Mouse (Mus musculus): ENCODE data around the gene Gm29666. TPM values are rescaled to one million over a fixed set of nuclear protein-coding genes. Genes with fewer than 3 reads are reported as not detected.

Gm29666 gene
- total and polyA plus RNA-seq, 3 experiments, result 0.36 to 0.42 TPM; not detected in 1

DNA sequence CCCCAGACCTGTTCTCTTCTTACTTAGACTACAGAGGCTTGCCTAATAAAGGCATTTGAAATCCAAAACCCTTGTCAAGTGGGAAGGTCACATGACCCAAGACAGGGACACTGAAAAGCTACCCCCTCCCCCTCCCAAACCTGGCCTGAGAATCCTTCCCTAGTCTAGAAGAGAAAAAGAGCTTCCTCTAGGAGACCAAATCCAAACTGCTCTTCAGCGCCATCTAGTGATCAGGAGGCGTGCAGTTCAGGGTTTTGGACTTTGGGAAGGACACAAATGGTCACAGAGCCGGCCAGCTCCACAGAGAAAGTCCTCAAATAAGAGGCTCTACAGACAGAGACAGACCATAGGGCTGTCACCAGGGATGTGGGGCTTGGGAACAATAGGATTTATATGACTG lies 28.2 kb downstream of the Gm29666 start:
- no peaks in the 10 kb centered on the region for H3K9me3 ChIP-seq (replicated peaks; ENCODE audit: insufficient read depth, low read length)
- H3K27me3 ChIP-seq (ENCODE audit: control insufficient read depth in 1 of 2, insufficient read depth in 2 of 2, low read length in 2 of 2), result no peaks in the 10 kb centered on the region
- no peak overlapping the region for H3K4me3 ChIP-seq (ENCODE audit: control insufficient read depth in 1 of 2, insufficient read depth in 1 of 2, low read depth in 2 of 2, low read length in 2 of 2)
- no peak for TF ChIP-seq ZKSCAN1 (IDR thresholded peaks at IDR 0.05; ENCODE audit: low read depth, low read length)
- TF ChIP-seq MAX (IDR thresholded peaks at IDR 0.05; ENCODE audit: low read length), result no peak
- peak; percentile 83 for TF ChIP-seq SMC3 (IDR thresholded peaks at IDR 0.05; ENCODE audit: low read depth, low read length)
- TF ChIP-seq MYC (IDR thresholded peaks at IDR 0.05; ENCODE audit: low read depth, low read length), result no peak
- no peak for TF ChIP-seq POLR2A (IDR thresholded peaks at IDR 0.05; ENCODE audit: control insufficient read depth in 1 of 2, insufficient read depth in 1 of 2, low read depth in 1 of 2, low read length in 2 of 2, poor library complexity in 1 of 2)
- TF ChIP-seq GATA1 (IDR thresholded peaks at IDR 0.05; ENCODE audit: low read depth, low read length), result no peak
- peak; percentile 60 for TF ChIP-seq ZC3H11A (IDR thresholded peaks at IDR 0.05; ENCODE audit: low read depth, low read length)
- no peak for TF ChIP-seq GABPA (IDR thresholded peaks at IDR 0.05; ENCODE audit: low read depth, low read length)
- TF ChIP-seq CTCF (IDR thresholded peaks at IDR 0.05 in 2 of 3, conservative IDR thresholded peaks at IDR 0.05 in 1 of 3; ENCODE audit: control insufficient read depth in 1 of 3, insufficient read depth in 1 of 3, low read depth in 2 of 3, low read length in 3 of 3, poor library complexity in 1 of 3, severe bottlenecking in 1 of 3), result peak; percentile 73 to 81 (median 81)
- TF ChIP-seq RAD21 (IDR thresholded peaks at IDR 0.05; ENCODE audit: low read depth, low read length), result peak; percentile 67
- TF ChIP-seq EP300 (IDR thresholded peaks at IDR 0.05; ENCODE audit: low read depth in 1 of 2, low read length in 2 of 2), result no peak
- no peak for TF ChIP-seq USF1 (IDR thresholded peaks at IDR 0.05; ENCODE audit: low read depth, low read length)
- TF ChIP-seq MXI1 (IDR thresholded peaks at IDR 0.05; ENCODE audit: low read depth, low read length), result no peak
- no peak for TF ChIP-seq TCF12 (IDR thresholded peaks at IDR 0.05; ENCODE audit: low read depth, low read length)
- no peak for TF ChIP-seq JUND (IDR thresholded peaks at IDR 0.05; ENCODE audit: low read depth, low read length)
- peak; percentile 64 for DNase-seq (ENCODE audit: low read depth, low spot score)
- H3K36me3 ChIP-seq (ENCODE audit: control insufficient read depth in 1 of 2, insufficient read depth in 2 of 2, low read length in 2 of 2), result no peaks in the 10 kb centered on the region
- H3K27ac ChIP-seq (ENCODE audit: control insufficient read depth, low read depth, low read length), result no peak overlapping the region
- no peaks in the 10 kb centered on the region for H3K79me2 ChIP-seq (ENCODE audit: control insufficient read depth, insufficient read depth, low read length, poor library complexity)
- peaks cover 0 to 3% of the 10 kb centered on the region in 2 experiments; a peak in 1 of 4 replicates for H3K4me1 ChIP-seq (ENCODE audit: control insufficient read depth in 1 of 2, insufficient read depth in 2 of 2, low read length in 2 of 2)
- H3K9ac ChIP-seq (ENCODE audit: control insufficient read depth, low read depth, low read length, poor library complexity, severe bottlenecking), result no peak overlapping the region

GRCm38 (mm10) chr15:84891246-84891645 lies 28.6 kb downstream of the Gm29666 start:
- Histone ChIP-seq H3K27ac (ENCODE audit: control insufficient read depth, low read depth, low read length) (no peak overlapping the region), H3K9me3 (replicated peaks; ENCODE audit: insufficient read depth, low read length) (no peaks in the 10 kb centered on the region), H3K36me3 (ENCODE audit: control insufficient read depth in 1 of 2, insufficient read depth in 2 of 2, low read length in 2 of 2) (no peaks in the 10 kb centered on the region), H3K27me3 (ENCODE audit: control insufficient read depth in 1 of 2, insufficient read depth in 2 of 2, low read length in 2 of 2) (no peaks in the 10 kb centered on the region), H3K4me1 (ENCODE audit: control insufficient read depth in 1 of 2, insufficient read depth in 2 of 2, low read length in 2 of 2) (no peaks in the 10 kb centered on the region), H3K9ac (ENCODE audit: control insufficient read depth, low read depth, low read length, poor library complexity, severe bottlenecking) (no peak overlapping the region), H3K4me3 (ENCODE audit: control insufficient read depth in 1 of 2, insufficient read depth in 1 of 2, low read depth in 2 of 2, low read length in 2 of 2) (no peak overlapping the region), H3K79me2 (ENCODE audit: control insufficient read depth, insufficient read depth, low read length, poor library complexity) (no peaks in the 10 kb centered on the region)
- DNase-seq (ENCODE audit: low read depth, low spot score), result no peak
- TF ChIP-seq USF1 (IDR thresholded peaks at IDR 0.05; ENCODE audit: low read depth, low read length), result no peak
- no peak for TF ChIP-seq GATA1 (IDR thresholded peaks at IDR 0.05; ENCODE audit: low read depth, low read length)
- TF ChIP-seq ETS1 (IDR thresholded peaks at IDR 0.05; ENCODE audit: low read depth, low read length), result no peak
- TF ChIP-seq MAFK (IDR thresholded peaks at IDR 0.05; ENCODE audit: borderline replicate concordance, low read depth, low read length), result no peak
- TF ChIP-seq ELF1 (IDR thresholded peaks at IDR 0.05; ENCODE audit: low read depth, low read length), result no peak
- no peak for TF ChIP-seq KAT2A (conservative IDR thresholded peaks at IDR 0.05; ENCODE audit: low read depth, low read length)
- no peak for TF ChIP-seq NELFE (IDR thresholded peaks at IDR 0.05; ENCODE audit: low read depth, low read length)
- no peak for TF ChIP-seq POLR2AphosphoS5 (IDR thresholded peaks at IDR 0.05; ENCODE audit: borderline replicate concordance, low read depth, low read length)
- TF ChIP-seq JUND (IDR thresholded peaks at IDR 0.05; ENCODE audit: low read depth, low read length), result no peak
- TF ChIP-seq HCFC1 (IDR thresholded peaks at IDR 0.05; ENCODE audit: low read depth, low read length), result no peak
- no peak for TF ChIP-seq POLR2AphosphoS2 (IDR thresholded peaks at IDR 0.05; ENCODE audit: low read length)
- TF ChIP-seq TAL1 (IDR thresholded peaks at IDR 0.05; ENCODE audit: low read length), result no peak
- TF ChIP-seq MAX (IDR thresholded peaks at IDR 0.05; ENCODE audit: low read length), result no peak
- TF ChIP-seq RCOR1 (IDR thresholded peaks at IDR 0.05; ENCODE audit: low read depth, low read length), result no peak
- TF ChIP-seq MAZ (IDR thresholded peaks at IDR 0.05; ENCODE audit: low read depth, low read length), result no peak
- no peak for TF ChIP-seq NRF1 (IDR thresholded peaks at IDR 0.05; ENCODE audit: insufficient read depth, low read depth, low read length, poor library complexity, severe bottlenecking)
- TF ChIP-seq GABPA (IDR thresholded peaks at IDR 0.05; ENCODE audit: low read depth, low read length), result no peak
- no peak for TF ChIP-seq MXI1 (IDR thresholded peaks at IDR 0.05; ENCODE audit: low read depth, low read length)
- no peak for TF ChIP-seq ZNF384 (IDR thresholded peaks at IDR 0.05; ENCODE audit: low read depth, low read length)
